Mouse (Mus musculus) spleen, postnatal 4 days (tissue): ENCODE results near the gene Zfp365.

ENCODE experiments used
- DNase-seq, 2 experiments: peaks; one replicate each; pipeline ENCODE4 v3.0.0; 2022; ENCODE audit warnings: low spot score in 2 of 2

Zfp365 gene

DNA sequence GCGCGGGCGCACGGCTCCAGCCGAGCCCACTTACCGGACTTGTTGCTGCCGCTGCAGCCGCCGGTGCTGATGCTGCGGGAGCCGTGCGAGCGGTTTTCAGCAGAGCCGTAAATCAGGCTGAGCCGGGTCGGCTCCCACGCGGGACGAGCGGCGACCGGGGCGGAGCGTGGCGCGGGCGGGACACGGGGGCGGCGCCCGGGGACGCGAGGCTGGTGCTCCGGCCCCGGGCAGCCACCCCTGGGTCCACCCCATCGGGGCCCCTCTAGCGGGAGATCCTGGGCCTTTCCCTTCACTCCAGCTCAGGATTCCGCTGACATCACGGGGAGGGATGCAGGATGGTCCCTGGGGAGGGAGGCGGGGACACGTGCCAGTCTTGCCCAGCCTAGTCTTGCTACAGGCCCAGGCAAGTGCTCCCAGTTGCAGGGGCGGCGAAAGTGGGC, at the start of gene Zfp365:
Gene Zfp365 (minus strand): TSS at position 326 of the 440 bp plus-strand sequence.
- peak in 1 of 2 experiments; percentile 63 for DNase-seq

DNA sequence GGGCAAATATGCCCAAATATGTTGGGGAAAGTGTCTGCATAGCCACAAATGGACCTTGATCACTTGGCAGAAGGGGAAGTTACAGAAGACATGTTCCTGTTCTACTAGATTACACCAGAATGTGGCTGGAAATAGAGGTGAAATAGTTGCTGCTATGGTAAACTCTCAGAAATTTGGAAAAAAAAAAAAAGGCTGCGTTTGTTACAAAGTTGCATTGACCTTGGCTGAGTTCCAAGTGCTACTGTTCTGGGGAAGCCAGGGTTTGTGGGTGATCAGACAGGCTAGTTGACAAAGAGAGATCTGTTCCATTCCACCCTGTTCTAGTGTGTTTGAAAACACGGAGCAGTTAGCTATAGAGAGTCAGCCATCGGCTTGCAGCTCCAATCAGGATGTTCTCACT, 47.5 kb upstream of the Zfp365 start:
- DNase-seq, result no peak

DNA sequence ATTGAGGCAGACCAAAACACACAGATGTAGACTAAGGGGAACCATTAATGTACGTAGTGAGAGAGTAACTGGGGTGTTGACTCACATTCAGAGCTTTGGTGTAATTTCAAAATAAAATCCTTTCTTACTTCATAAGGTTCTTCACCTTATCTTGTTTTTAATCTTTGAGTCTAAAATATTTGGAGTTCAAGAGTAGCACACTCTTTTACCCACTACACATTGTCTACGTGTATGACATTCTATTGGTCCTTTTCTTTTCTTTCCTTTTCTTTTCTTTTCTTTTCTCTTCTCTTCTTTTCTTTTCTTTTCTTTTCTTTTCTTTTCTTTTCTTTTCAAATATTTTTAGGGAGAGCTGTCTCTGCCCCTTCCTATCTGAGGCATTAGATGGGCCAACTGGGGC, 43.5 kb upstream of the Zfp365 start:
- DNase-seq, result no peak

DNA sequence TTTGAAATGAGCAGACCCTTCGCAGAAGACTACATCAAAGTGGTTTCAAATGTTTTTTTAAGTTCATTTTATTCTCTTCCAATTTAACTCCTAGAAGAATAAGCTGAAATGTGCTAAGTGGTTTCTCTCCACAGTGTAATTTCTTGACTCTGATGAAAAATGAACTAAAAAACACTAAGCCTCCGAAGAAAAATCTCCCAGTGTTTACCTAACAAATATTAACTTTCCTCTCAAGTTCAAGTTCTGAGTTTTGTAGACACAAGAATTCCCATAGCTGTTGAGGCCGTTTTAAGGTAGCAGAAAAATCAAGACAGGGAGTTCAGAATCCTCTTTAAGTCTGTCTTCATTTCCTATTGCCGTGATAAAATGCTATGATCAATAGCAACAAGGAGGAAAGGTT, 39.2 kb upstream of the Zfp365 start:
- no peak for DNase-seq

DNA sequence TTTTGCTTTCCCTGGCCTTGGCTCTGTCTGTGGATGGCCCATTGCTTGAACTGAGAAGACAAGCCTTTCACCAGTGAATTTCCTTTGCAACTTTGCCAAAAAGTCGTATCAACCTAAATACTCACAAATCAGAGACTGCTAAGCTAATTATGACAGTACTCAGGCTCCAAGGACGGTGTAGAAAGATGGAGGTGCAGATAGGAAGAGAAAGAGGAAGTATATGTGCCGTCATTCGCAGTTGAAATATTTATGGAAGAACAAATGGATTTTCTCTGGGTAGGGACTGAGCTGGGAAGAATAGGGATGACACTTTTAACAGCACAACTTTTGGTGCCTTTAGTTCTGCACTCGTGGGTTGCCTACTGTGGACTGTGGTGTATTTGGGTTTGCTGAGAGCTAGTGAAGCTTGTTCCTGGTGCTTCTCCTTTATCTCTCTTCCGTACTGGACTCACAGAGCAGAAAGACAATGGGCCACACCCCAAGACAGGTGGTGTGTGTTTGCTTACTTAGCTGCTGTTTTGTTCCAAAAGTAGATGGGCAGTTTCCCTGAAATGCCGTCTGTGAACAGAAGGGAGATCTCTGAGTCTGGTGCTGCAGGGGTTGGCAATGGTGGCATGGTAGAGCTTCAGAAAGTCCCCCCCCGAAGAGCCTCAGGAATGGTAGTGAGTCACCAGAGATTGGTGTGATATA, 37.7 kb upstream of the Zfp365 start:
- DNase-seq, result no peak

DNA sequence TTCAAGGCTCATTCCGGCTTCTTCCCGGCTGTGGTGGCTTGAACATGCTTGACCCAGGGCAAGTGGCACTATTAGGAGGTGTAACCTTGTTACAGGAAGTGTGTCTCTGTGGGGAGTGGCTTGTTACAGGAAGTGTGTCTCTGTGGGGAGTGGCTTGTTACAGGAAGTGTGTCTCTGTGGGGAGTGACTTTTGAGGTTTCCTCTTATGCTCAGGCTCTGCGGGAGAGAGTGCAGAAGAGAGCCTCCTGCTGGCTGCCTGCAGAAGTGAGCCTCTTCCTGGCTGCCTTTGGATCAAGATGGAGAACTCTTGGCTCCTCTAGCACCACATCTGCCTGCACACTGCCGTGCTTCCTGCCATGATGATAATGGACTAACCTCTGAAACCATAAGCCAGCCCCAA, 31.1 kb upstream of the Zfp365 start:
- DNase-seq, result no peak

DNA sequence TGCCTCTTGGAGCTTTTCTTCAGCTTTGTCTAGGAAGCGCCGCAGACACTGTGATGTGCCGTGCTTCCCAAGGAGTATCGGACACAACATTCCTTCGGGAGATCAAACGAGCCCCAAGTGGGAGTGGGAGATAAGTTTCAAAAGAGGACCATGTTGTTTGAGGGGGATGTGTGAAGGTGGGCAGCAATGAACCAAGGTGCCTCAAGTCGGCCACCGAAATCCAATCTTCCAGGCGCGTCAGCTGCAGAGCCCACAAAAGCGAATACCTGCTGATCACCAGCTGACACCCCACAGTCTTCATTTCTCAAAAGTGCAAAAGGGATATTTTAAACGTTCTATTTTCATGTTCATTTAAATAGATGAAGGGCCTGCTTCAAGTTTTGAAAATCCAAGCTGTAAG, 27.1 kb upstream of the Zfp365 start:
- no peak for DNase-seq

DNA sequence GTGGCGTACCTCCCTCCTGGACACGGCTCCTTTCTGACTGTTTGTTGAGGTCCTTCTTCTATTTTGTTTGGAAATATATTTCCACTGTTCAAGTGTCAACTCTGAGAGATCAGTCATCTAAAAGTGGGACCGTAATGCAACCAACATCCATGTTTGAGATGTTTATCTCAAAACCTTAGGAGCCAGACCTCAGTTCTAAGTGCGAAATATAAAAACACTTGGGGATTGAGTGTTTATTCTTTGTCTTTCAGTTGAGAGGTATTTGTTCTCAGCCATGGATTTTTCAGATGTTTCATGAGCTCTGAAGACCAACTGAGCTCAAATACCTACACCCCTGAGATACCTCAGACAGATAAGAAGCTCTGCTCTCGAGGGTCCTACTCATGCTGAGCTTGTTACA, 25.3 kb upstream of the Zfp365 start:
- no peak for DNase-seq

DNA sequence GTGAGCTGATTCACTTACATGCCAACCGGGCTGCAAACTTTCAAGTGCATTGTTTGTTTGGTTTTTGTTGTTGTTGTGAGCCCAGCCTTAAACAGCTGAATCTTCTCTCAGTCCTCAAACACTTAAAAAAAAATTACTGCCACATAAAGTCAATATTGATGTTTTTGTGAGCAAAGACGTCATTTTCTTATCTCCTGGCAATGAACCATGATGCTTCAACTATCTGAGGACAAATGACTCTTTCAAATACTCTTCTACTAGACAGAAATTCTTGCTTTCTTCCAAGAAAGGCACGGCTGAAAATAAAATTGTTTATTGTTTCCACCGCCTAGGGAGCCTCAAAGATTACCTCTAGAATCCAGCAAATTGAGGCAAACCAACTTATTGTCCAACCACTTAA, 24.5 kb upstream of the Zfp365 start:
- DNase-seq, result no peak

DNA sequence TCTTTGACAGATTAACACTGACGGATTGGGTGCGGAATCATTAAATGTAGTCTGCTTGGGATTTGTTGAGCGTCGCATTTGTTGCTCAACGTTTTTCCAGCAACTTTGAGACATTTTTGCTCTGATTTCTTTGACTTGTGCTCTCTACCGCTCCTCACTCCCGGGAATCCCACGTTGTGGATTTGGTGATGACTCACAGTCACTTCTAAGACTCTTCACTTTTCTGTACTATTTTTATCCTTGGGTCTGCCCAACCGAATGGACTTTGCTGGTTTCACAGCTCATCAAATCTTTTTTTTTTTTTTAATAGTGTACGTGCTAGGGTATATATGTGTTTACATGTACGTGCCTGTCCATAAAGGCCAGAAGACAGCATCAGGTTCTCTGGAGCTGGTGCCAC, 20.3 kb upstream of the Zfp365 start:
- DNase-seq, result no peak

DNA sequence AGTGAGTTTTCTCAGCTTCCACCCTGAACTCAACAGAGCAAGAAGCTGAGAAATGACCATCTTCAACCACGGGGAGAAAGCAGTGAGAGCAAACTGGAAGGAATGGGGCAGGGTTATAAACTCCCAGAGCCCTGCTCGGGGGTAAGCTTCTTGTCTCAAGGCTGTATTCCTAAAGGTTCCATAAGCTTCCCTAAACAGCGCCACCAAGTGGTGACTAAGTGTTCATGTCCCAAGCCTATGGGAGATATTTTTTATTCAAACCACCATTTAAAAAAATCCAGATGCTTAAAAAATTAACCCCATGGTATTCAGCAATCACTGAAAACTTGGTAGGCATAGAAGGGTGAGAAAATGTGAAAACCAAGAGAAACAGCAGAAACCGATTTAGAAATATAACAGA, 18.9 kb upstream of the Zfp365 start:
- DNase-seq, result no peak

DNA sequence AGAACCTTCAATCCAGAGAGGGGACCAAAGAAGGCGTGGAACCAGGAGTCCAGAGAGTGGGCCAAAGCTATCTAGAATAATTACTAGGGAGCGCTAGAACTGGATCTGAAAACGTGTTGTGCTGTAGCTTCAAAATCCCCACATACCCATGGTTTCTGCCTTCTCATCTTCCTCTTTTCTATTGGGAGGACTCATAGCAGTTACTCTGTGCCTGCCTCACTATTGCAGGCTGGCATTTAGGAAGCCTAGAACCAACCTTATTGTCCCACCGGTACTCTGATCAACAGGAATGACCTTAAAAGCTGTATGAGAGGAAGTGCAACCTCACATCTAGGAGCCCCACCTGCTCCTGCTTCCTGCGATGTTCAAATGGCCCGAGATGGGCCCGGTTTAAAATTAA, 16.1 kb upstream of the Zfp365 start:
- DNase-seq, result no peak

DNA sequence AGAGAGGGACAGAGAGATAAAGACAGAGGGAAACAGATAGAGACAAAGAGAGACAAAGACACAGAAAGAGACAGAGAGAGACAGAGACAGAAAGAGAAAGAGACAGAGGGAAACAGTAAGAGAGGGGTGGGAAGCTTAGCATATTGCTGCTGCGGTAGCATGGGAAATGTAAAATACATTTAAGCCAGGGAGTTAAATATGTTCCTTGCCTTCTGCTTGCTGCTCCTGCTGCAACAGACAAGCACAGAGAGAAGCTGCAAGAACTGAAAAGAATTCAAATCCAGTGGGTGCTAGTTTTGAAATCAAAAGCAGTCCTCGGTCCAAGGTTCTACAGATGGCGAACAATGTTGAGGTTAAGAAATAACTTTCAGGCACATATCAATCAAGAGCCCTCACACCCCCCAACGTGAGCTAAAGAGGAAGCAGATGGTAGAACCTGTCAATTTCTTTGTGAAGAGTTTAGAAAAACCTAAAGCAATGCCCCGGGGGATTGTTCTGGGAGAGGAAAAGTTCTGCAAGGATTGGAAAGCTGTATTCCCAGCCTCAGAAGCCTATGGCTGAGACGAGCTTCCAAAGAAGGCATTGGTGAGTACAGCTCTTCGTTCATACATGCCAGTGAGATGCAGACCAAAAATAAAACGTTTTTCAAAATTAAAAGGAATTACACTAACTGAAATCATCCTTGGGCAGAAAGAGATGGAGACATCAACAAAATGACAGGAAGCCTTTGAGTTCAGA, 15.4 kb upstream of the Zfp365 start:
- DNase-seq, result no peak

DNA sequence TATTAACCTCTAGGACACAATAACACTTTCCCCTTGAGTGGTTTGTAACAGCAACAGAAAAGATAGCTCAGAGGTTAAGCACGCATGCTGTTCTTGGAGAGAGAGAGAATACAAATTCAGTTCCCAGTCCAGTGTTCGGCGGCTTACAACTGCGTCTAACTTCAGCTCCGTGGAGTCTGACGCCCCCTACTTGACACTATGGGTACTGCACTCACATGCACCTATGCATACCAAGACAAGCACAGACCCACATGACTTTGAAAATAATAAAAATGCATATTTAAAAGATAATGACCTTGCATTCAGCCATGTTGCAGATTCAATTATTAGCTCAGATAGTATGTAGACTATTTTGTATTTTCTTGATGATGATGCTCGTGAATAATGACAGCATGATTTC, 11.6 kb upstream of the Zfp365 start:
- DNase-seq, result peak in 1 of 2 experiments; percentile 63

DNA sequence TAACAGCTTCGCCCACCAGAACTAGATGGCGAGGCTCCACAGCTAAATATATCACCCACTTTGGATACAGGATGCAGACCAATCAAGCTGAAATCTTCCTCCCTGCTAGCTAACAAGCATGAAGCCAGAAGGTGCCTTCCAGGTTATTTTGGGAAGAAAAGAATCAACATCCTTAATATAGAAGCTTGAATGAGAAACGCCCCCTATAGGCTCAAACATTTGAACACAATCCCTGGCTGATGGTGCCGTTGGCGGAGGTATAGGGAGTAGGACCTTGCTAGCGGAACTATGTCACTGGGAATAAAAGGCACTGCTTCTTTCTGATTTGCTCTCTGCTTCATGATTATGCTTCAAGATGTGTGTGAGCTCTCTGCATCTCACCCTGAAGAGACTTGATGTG, 9.3 kb upstream of the Zfp365 start:
- no peak for DNase-seq

DNA sequence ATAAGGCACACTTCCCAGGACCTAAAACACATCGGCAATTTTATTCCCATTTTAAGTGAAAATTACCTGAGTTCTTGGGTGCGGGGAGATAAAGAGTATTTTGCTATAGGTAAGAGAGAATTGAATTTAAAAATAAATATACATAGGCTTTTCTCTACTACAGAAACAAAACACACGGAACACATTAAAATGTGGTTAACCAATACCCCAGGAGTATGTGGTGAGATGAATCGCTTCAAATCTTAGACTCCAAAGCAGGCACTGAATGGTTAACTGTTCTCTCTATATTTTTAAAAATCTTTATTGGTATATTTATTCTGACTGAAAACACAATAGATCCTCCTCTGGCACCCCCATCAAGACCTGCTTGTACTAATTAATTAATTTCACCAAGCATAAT, 7.2 kb upstream of the Zfp365 start:
- no peak for DNase-seq

DNA sequence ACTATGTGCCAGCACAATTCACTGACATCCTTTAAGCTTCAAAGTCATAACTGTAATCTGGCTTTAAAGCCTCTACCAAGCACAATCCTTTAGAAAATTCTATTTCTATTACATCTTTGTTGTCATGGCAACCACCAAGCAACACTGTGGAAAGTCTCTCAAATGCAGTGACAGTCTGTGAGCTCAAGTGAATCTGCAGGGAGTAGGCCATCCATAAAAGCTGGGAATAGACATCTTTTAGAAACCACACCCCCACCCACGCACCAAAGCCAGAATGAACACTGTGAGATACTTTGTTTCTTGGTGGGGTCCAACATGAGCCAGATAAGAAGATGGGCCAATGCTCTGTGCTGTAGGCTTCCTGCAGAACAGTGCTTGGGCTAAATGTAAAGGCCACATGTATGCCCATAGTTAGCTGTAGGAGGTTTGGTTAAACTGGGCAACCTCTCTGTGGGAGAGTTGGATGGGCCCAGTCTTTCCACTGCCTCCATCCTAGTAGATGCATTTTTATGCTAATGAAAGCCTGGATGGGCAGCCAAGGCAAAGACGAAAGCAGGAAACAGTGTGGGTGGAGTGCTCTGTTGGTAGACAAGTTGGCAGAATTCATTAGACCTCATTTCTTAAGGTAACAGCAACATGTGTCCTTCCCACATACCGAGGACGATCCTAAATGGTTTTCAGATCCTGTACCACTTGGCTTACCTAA, 5.9 kb upstream of the Zfp365 start:
- no peak for DNase-seq

DNA sequence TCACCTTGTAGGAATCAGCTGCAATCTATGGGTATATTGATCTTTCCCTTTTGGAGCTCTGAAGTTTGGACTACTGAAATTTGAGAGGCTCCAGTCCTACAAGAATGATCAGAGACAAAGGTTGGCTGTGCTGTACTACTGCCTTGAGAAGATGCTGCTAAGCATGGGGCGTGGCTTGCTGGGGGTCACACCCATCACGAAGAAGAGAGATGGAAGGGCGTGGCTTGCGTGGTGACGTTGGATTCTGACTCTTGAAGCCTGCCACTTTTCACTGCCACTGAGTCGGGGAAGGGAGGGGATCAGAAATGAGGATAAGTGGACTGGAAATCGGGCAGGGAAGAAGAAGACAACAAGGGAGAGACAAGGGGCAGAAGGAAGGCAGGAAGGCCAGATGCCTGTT, 4.9 kb upstream of the Zfp365 start:
- DNase-seq, result no peak

DNA sequence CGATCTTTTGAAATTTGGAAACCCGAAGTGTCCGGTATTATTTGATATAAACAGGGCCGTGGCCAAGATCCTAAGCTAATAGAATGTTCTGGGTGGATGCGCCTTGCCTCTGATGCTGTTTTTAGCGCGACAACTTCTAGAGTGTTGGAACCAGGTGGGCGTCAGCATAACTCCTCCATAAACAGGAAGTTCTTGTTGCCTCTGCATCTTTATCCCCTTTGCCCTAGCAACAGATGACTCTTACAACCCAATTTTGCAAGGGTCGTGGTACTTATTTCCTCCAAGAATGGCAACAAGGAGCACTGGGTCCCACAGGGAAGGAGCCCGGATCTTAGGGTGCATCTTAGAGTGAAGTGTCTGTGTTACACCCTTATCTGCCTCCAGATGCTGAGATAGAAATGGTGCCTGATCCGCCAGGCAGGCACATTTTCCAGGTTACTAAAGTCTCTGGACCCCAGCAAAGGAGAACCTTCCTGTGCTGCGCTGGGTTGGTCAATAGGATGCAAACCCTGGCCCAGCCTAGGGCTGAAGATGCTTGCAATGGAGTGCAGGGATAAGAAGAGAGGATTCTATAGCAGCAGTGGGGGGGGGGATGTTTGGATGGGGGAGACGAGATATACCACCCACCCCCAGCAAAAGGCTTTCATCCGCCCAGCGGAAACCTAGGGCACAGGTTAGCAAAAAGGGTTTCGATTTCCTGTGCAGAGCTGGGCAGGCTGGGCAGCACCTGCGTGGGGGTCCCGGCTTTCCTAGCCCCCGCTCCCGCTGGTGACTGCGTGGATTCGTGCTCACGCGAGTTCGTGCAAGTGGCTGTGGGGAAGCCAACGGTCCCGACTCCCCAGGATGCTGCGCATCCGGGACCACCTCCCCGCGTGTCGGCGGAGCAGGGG, 770 bp downstream of the Zfp365 start:
- no peak for DNase-seq

DNA sequence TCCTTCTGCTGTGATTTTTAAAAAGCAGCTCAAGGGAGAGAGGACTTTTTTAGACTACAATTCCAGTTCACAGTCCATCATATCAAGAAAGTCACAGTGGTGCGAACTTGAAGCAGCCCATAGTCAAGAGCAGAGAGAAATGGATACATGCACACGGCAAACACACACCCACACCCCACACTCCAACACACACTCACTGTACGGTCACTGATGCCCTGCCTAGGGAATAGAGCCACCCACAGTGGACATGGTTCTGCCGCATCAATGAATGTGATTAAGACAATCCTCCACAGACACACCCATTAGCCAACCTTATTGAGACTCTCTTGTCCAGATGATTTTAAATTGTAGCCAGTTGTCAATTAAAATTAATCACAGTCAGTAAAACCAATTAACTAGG, 4.5 kb downstream of the Zfp365 start:
- DNase-seq, result no peak

DNA sequence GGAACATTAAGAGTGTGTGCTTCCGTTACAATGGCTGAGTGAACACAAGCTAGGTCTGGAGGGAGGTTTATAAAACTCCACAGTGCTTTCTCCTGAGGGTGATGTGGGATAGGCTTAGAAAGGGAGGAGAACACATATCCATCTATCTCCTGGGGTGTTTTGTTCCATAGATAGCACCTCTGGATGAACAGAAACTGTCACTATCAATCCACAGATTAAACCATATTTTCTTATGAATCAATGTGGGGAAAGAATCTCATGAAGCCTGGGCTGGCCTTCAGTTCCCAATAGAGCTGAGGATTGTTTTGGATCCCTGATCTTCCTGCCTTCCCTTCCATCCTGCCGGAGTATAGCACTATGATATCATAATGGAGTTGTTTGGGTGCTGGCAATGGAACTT, 5.5 kb downstream of the Zfp365 start:
- DNase-seq, result no peak

DNA sequence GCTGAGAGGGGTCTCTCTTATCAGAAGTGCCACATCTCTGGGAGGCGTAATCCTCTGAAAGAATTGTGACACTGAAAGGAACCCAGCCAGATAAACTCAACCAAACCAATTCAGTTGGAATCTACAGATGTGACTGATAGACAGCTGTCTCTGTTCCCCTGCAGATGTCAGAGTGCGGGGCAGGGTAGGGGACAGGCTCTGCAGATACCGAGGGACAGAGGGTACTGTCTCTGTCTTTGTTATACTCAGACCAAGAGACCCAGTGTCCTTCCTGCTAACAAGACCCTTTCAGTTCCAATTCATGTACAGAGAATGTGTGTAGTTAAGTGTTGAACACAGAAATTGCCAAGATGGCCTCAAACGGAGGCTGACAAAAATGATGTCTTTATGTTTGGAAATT, 6.4 kb downstream of the Zfp365 start:
- no peak for DNase-seq
